Mouse (Mus musculus): ENCODE measurements at regions not wholly inside any gene's neighbourhood (a gene's known extent, or its start where the extent isn't known, plus 50 kb on each side); places are given as distances from the start of the nearest gene placed in this dataset.

- no peaks in the 10 kb centered on the region for H3K36me3 ChIP-seq
- no peak overlapping the region for H3K4me3 ChIP-seq (replicated peaks)
- H3K9ac ChIP-seq (replicated peaks) = no peak overlapping the region
- no peak overlapping the region for H3K27ac ChIP-seq
- H3K27me3 ChIP-seq = no peaks in the 10 kb centered on the region
- 78% methylated on average over 4 of the region's 4 CpGs for WGBS
- ATAC-seq = no peak
- H3K4me1 ChIP-seq (replicated peaks) = no peaks in the 10 kb centered on the region
- no peak overlapping the region for H3K4me2 ChIP-seq (replicated peaks)
- no peaks in the 10 kb centered on the region for H3K9me3 ChIP-seq
These were observed 85.3 kb upstream of the 4933412E24Rik start for GRCm38 (mm10) chr15:60101485-60102280.

- Histone ChIP-seq H3K4me2 (replicated peaks) (no peak overlapping the region), H3K9ac (replicated peaks) (no peak overlapping the region), H3K27me3 (no peaks in the 10 kb centered on the region), H3K4me3 (replicated peaks) (no peak overlapping the region), H3K27ac (no peak overlapping the region), H3K9me3 (no peaks in the 10 kb centered on the region), H3K36me3 (no peaks in the 10 kb centered on the region), H3K4me1 (replicated peaks) (no peaks in the 10 kb centered on the region)
- ATAC-seq = peak; percentile 83
- 17% methylated on average over 4 of the region's 4 CpGs for WGBS
These were observed 80.7 kb upstream of the 4933412E24Rik start for GRCm38 (mm10) chr15:60097141-60097540.

GRCm38 (mm10) chr15:60096131-60096530 is 79.7 kb upstream of the 4933412E24Rik start:
- ATAC-seq = no peak
- Histone ChIP-seq H3K9me3 (no peaks in the 10 kb centered on the region), H3K4me3 (replicated peaks) (no peak overlapping the region), H3K36me3 (no peaks in the 10 kb centered on the region), H3K27me3 (no peaks in the 10 kb centered on the region), H3K4me1 (replicated peaks) (no peaks in the 10 kb centered on the region), H3K27ac (no peak overlapping the region), H3K4me2 (replicated peaks) (no peak overlapping the region), H3K9ac (replicated peaks) (no peak overlapping the region)
- 93% methylated on average over 4 of the region's 4 CpGs for WGBS

DNA sequence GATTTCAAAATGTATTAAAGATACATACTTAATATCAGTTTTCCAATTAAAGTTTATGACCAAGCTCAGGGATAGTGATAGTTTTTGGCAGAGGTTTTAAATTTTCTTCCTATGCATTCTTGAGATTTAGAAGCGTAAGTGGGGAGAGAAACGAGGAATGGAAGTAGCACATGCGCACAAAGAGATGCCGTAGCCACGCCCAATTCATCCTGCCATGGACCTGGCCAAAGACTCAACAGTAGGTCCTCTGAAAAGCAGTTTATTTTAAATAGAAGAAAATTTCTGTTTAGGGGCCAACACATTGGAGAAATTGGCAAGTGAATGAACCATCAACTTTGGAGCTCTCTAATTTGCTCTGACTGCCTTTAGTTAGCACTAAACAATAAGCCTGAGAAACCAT is 73.5 kb upstream of the 4933412E24Rik start:
- Histone ChIP-seq H3K36me3 (no peaks in the 10 kb centered on the region), H3K9ac (replicated peaks) (no peak overlapping the region), H3K4me2 (replicated peaks) (no peak overlapping the region), H3K9me3 (no peaks in the 10 kb centered on the region), H3K4me3 (replicated peaks) (no peak overlapping the region), H3K27me3 (no peaks in the 10 kb centered on the region), H3K4me1 (replicated peaks) (0 out of 2 replicates have a peak, but pooled peaks cover 3% of the 10 kb centered on the region), H3K27ac (no peak overlapping the region)
- WGBS = 92% methylated on average over 5 of the region's 5 CpGs
- ATAC-seq = no peak

GRCm38 (mm10) chr15:60088964-60089899 is 72.8 kb upstream of the 4933412E24Rik start:
- Histone ChIP-seq H3K9ac (replicated peaks) (no peak overlapping the region), H3K4me3 (replicated peaks) (no peak overlapping the region), H3K27ac (no peak overlapping the region), H3K9me3 (no peaks in the 10 kb centered on the region), H3K36me3 (no peaks in the 10 kb centered on the region), H3K4me2 (replicated peaks) (no peak overlapping the region), H3K4me1 (replicated peaks) (0 out of 2 replicates have a peak, but pooled peaks cover 3% of the 10 kb centered on the region), H3K27me3 (no peaks in the 10 kb centered on the region)
- 0 out of 2 replicates have a peak, but pooled peaks have one; percentile 11 for ATAC-seq
- WGBS = 60% methylated on average over 10 of the region's 10 CpGs
